Mouse (Mus musculus): ENCODE data around the gene Rere.

DNA sequence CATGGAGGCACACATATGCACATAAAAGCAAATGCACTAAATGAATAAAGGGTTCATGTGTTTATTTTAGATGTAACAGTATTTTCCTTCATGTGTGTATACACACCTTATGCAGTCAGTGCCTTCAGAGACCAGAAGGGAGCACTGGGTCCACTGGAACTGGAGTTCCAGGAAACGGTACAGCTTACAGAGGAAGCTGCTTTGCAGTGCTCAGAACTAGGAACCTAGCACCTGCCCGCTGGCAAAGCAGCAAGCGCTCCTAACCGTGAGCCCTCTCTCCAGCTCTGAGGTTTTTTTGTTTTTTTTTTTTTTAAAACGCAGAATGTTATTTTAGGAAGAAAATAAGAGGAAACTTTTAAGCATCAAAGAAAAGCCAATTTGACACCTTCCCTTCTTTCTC lies 124.3 kb downstream of the Rere start:
- TF ChIP-seq ZC3H11A (IDR thresholded peaks at IDR 0.05; ENCODE audit: borderline replicate concordance, low read depth, low read length): no peak
- no peak for TF ChIP-seq MAFK (IDR thresholded peaks at IDR 0.05; ENCODE audit: insufficient read depth, low read depth, low read length)
- TF ChIP-seq CHD2 (IDR thresholded peaks at IDR 0.05; ENCODE audit: low read depth, low read length): no peak
